In genomic region chr8:114826991-114827390, GRCm38 (mm10) we compare ENCODE assay signal across 15 mouse cellular contexts.
"Had no signal": no experiment of that assay in that cellular context is flagged by ENCODE, and none has a peak within 500 bp of the region (broad histone marks: within the 10 kb centered on the region; RNA-seq: fewer than 3 reads in every experiment).

No protein-coding gene starts in this region.

- H3K36me3 ChIP-seq: limb, embryonic 12.5 days; liver, embryonic 13.5 days; lung, embryonic 15.5 days; midbrain, embryonic 15.5 days; neural tube, embryonic 13.5 days had no signal

- H3K9me3 ChIP-seq: limb, embryonic 12.5 days; liver, embryonic 13.5 days; lung, embryonic 15.5 days; midbrain, embryonic 15.5 days; neural tube, embryonic 13.5 days had no signal

- H3K27me3 ChIP-seq: liver, embryonic 13.5 days; lung, embryonic 15.5 days; megakaryocyte, embryonic 14.5 days; midbrain, embryonic 15.5 days; neural tube, embryonic 13.5 days had no signal

- H3K9ac ChIP-seq: limb, embryonic 12.5 days; liver, embryonic 13.5 days; liver, postnatal 0 days; lung, embryonic 15.5 days; midbrain, embryonic 15.5 days; neural tube, embryonic 13.5 days had no signal

- ATAC-seq: liver, postnatal 0 days; midbrain, embryonic 15.5 days had no signal

- H3K4me1 ChIP-seq: limb, embryonic 12.5 days; liver, embryonic 13.5 days; midbrain, embryonic 15.5 days had no signal

- H3K4me3 ChIP-seq: left cerebral cortex, adult 2 months; limb, embryonic 12.5 days; liver, embryonic 13.5 days; lung, embryonic 15.5 days; megakaryocyte, embryonic 14.5 days; midbrain, embryonic 15.5 days; neural tube, embryonic 13.5 days had no signal

- DNase-seq: kidney, postnatal 10 days; liver; liver, embryonic 13.5 days; liver, postnatal 0 days; lung, postnatal 14 days; retina, postnatal 1 day; thymus, postnatal 4 days had no signal

- H3K27ac ChIP-seq: left cerebral cortex, adult 2 months; limb, embryonic 12.5 days; liver, embryonic 13.5 days; lung, embryonic 15.5 days; macrophage; midbrain, embryonic 15.5 days; neural tube, embryonic 13.5 days had no signal

- H3K4me2 ChIP-seq: limb, embryonic 12.5 days; liver, embryonic 13.5 days; lung, embryonic 15.5 days; midbrain, embryonic 11.5 days; midbrain, embryonic 15.5 days; neural tube, embryonic 13.5 days had no signal
